Mouse (Mus musculus) erythroblast, embryonic 14.5 days (primary cell): Measurements from ENCODE around the gene Por.

Experiments
- GATA1 ChIP-seq: IDR thresholded peaks from 2 replicates; pipeline ENCODE4 v1.6.1; 2012; ENCODE audit warnings: low read length, inconsistent platforms, mixed read lengths
- TAL1 ChIP-seq: IDR thresholded peaks from 3 replicates; pipeline ENCODE4 v1.6.1; 2012; ENCODE audit warnings: low read length, inconsistent platforms, mixed read lengths

- TF ChIP-seq GATA1 (no peak), TAL1 (no peak)
These were observed 13.2 kb downstream of the Por start for GRCm38 (mm10) chr5:135682942-135683570.
